Mouse (Mus musculus): ENCODE measurements around the gene Ubr4.

The Ubr4 gene

DNA sequence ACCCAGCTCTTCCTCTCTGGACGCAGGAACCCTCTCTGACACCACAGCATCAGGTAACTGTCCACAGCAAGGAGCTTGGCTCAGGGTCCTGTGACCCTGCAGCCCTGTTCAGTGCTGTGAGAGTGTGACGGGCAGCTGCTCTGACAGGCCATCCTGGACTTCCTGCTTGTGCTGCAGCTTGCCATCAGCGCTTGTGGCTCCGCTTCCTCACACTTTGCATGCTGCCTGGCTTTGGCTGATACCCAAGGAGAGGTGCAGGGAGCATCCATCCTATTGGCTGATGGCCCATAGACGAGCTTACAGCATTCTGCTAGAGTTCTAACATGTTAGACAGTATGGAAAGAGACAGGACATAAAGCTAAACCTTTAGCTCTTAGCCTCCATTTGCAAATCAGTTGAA lies 88.8 kb downstream of the Ubr4 start:
- peak; percentile 52 for DNase-seq

DNA sequence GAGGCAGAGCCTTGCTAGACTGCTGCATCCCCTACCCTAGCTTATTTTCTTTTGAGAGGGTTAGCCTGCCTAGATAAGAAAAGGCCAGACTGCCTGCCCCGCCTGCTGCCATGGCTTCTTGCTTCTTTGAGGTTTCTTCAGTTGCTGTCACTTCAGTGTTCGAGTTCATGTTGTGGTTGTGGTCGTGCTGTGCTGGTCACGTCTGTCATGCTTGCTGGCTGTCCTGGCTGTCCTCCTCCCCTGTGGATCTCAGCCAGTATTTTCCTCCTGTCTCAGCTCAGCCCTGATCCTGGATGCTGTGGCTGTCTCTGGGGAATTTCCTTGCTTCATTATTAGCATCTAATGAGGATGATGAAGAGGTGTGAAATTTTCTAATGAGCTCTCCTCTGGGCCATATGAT lies 89.4 kb downstream of the Ubr4 start:
- no peak for DNase-seq

DNA sequence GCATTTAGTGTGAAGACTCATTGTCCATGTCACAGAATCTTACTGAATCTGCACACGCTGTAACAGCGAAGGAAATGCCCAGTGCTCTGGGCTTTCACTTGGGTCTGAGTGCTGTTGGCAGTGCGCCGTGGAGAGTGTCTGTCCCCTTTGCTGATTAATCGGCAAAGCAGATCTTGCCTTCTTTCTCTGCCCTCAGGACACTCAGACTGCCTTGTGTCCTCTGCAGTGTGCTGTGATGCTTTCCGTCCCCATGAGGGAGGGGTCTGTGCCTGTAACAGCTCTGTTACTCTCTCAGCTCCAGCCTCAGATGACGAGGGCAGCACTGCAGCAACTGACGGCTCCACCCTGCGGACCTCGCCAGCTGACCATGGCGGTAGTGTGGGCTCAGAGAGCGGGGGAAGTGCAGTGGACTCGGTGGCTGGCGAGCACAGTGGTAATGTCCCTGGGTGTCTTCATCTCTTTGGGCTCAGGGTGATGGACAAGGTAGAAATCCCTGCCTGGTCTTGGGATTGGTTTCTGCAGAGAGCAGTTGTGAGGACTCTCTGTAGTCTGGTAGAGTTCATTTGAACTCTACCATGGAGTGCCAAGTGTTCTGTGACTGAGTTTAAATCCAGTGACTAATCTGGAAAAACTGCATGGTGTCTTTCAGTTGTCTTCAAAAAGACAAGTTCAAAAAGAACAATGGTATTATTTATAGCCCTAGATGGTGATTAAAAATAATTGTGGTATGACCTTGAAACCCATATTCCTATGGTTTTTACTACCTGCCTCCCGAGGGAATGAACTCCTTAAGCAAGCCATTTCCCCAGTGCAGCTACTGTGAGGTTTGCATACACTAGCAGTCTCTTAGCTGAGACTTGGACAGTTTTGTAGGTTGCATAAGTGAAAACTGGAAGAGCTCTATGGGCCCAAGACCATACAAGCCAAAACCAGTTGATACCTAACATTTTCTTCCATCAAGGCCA lies 90.3 kb downstream of the Ubr4 start:
- no peak for DNase-seq

DNA sequence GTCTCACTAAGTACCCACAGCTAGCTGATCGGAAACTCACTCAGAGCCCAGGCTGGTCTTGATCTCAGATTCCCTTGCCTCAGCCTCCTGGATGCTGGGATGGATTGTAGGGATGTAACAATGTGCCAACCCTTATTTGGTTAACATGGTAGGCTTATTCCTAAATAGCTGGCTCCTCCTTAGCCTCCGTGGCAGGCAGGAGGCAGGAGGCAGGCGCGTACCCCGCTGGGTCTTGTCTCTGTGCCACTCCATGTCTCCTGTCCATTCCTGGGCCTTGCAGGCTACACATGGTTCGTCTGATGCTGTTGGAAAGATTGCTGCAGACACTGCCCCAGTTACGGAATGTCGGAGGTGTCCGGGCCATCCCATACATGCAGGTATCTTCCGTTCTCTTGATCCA lies 91.9 kb downstream of the Ubr4 start:
- DNase-seq: peak; percentile 86

DNA sequence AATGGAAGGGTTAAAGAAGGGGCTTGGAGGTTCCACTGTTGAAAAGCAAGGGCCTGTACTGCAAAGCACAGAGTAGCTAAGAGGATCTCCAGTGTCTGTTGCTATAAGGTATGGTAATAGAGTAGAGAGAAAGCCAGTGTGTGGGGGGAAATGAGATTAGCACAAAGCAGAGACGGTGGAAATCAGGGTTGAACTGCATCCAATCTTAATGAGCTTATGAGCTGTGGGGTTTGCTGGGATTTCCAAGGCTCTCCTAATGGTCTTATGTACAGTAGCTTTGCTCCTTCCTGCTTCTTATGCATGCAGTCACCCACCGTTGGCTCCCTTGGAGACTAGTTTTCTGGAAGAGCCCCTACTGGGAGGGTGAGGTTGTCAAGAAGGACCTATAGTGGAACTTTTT lies 93.8 kb downstream of the Ubr4 start:
- no peak for DNase-seq

DNA sequence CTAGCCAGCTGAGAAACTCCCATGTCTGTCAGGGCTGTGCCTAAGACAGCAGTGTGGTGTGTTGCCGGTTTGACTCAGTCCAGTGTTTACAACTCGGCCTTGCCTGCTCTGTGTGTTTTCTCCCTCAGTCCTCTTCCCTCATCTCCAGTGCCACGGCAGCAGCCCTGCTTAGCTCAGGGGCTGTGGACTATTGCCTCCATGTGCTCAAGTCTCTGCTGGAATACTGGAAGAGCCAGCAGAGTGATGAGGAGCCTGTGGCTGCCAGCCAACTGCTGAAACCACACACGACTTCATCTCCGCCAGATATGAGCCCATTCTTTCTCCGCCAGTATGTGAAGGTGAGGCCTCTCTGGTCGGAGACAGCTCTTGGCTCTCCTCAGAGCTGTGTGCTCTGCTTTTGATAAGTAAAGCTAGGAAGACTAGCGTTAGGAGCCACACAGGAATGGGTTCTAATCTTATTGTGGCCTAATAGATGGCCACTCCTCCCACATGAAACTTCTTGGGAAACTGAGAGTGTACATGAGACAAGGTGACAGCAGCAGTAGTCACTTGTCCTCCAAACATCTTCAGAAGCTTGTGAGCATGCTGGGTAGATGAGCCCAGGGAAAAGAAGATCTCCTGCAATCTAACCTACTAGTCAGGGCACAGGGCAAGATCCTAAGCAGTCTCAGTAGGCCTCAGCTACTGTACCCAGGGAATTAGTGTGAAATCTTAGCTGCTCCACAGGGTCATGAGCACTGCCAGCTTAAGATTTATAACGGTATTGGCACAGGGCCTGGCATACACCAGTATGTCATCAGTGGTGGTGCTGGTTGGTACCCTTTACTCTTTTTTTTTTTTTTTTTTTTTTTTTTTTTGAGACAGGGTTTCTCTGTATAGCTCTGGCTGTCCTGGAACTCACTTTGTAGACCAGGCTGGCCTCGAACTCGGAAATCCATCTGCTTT lies 94.6 kb downstream of the Ubr4 start:
- DNase-seq: no peak

DNA sequence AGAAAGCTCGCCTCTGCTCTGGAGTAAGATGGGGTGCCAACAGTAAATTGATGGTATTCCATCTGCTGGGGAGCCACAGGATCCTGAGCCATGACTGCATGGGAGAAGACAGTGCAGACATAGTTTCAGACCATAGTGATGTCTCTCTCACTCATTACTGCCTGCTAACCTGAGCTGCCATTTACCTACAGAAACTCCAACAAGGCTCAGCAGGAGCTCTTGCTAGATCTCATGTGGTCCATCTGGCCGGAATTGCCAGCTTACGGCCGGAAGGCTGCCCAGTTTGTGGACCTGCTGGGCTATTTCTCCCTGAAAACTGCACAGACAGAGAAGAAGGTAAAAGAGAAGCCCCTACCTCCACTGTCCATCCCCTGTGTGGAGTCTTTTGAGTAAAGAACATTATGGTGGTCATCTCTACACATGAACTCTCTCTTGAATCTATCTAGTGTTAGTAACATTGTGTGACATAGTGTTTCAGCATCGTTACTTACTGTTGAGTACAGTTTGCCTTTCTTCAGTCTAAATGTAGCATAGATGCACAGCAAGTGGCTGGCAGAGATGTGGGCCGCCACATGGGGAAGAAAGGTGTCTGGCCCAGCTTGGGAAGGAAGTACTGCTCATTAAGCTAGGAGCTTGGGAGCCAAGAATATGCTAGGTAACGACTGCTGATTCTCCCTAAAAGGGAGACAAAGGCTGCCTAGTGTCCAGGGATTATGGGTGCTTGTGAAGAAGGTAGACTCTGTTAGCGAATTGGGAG lies 100.7 kb downstream of the Ubr4 start:
- DNase-seq: peak; percentile 61

DNA sequence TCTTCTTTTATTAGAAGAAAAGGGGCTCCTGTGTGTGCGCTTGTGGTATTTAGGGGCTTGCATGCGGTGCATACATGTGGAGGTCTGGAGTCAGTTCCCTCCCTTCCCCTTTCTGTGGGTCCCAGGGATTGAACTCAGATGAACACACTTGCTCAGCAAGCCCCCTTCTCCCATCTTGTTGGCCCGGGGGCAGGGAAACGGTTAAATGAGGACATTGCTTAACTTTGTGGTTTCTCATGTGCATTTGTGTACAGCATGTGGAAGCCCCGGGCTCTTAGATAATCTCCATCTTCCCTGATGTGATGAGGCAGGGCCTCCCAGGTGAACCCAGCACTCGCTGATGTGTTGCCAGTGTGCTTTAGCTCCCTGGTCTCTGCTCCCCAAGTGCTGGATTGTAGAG lies 101.9 kb downstream of the Ubr4 start:
- DNase-seq: no peak

DNA sequence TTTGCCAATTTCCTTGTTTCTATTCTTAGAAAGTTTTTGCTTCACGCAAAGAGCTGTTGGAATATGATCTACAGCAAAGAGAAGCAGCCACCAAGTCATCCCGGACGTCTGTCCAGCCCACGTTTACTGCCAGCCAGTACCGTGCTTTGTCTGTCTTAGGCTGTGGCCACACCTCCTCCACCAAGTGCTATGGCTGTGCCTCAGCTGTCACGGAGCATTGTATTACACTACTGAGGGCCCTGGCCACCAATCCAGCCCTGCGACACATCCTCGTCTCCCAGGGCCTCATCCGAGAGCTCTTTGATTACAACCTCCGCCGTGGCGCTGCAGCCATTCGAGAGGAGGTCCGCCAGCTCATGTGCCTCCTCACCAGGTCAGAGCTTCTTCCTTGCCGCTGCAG lies 107.6 kb downstream of the Ubr4 start:
- no peak for DNase-seq

DNA sequence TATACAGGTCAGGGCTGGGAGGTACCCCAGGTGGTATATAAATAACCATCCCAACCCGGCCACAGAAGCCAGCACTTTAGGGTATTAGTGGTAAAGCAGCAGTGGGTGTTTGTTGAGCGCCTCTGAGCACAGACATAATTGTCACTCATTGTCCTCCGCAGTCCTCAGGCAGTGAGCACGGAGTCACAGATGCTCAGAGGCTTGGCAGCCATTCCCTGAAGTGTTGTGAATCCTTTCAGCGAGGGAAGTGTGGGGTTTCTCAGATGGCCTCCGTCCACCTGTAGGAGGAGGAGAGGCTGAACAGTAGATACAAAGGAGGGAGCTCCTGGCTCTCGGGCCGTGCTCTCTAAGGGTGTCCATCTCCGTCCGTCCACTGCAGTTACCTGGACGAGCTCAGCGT lies 111.8 kb downstream of the Ubr4 start:
- DNase-seq: no peak

DNA sequence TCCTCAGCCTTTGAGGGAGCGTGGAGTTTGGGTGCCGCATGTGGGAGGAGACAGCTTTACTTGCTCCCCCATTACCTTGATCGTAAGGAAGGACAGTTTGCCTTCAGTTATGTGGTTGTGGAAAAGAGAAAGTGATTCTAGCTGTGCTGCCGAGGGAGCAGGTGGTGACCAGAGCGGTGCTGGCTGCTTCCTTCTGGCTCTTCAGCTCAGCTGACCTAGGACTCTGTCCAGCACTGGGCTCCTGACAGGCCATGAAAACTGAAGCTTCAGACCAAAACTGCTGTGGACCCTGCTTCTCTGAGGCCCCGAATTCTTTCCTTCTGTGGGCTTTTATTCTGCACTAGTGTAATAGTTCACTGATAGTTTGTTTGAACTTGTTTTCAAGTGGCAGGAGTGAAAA lies 114.1 kb downstream of the Ubr4 start:
- peak; percentile 57 for DNase-seq

DNA sequence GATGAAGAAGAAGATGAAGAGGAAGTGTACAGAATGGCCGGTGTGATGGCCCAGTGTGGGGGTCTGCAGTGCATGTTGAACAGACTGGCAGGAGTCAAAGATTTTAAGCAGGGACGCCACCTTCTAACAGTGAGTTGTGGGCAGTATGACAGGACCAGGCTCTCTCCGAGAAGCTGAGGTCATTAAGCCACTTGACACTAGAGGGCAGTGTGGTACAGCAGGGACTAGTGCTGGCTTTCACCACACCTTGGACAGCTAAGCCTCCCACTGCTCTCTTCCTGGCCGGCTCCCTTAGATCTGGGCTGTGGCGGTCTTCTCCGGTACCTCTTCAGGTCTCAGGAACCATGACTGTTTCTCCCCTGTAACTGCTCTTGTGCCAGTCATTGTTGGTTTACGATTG lies 117.8 kb downstream of the Ubr4 start:
- peak; percentile 89 for DNase-seq

DNA sequence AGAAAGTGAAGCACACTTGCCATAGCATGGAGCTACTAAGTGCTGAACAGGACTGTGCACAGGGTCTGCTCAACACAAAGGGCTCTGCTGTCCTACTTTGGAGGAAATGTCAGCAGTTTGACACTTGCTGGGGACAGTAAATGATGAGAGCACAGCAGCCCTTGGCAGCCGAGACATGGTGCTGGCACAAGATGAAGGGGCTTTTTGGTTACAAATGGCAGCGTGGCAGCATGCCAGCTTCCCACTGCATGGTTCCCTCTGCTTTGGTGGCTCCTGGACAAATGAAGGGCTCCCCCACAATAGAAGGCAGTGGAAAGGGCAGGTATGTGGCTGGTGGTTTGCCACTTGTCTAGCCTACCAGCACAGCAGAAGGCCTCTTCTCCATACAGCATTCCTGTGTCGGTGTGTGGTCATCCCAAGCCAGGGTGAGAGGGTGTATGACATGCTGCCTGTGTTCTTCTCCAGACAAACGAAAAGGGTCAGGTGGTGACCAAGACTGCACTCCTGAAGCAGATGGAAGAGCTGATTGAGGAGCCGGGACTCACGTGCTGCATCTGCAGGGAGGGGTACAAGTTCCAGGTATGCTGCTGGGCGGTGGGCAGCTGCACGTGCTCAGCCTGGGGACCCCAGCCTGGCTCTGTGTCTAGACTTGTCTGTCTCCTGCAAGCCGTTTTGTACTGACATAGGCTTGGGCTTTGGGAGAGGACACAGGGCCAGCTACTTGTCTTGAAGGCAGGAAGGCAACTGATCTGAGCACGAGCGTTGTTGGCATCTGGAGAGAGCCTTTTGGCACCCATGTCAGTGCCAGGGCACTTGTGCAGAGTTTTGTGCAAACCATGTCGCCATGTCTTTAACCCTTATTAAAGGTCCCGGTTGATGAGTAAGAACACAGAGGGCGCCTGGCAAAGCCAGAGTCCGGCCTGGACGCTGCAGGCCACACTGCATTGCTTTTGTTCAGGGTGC lies 124.5 kb downstream of the Ubr4 start:
- peak; percentile 58 for DNase-seq

DNA sequence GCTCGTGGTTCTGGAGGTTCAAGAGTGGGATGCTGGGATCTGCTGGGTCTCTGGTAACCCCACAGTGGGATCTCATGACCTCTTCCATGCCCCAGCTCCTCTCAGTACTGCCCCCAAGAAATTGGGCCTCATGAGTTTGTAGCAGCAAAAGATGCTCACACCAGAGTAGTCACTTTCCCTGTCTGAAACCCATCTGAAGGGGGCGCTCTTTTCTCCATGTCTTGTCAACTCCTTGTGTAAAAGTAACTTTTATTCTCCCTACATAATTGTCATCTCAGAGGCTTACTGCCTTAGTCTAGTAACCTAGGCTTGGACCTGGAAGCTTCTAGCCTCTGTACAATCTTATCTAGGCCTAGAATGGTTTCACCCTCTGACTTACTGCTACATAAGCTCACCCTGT lies 125.6 kb downstream of the Ubr4 start:
- no peak for DNase-seq

DNA sequence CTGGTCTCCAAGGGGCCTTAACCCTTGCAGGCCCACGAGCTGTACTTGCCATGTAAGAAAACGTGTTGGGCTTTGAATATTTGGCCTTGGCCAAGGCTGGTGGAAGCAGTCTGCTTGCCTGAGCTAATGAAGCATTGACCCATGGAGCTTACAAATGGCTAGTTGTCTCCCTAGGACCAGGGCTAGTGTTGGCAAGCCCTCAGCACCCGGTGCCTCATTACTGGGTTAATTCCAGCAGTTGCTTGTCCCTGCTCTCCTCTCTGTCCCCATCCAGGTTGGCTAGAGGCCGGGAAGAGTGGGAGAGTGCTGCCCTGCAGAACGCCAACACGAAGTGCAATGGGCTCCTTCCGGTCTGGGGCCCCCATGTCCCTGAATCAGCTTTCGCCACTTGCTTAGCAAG lies 126.8 kb downstream of the Ubr4 start:
- DNase-seq: peak; percentile 43

DNA sequence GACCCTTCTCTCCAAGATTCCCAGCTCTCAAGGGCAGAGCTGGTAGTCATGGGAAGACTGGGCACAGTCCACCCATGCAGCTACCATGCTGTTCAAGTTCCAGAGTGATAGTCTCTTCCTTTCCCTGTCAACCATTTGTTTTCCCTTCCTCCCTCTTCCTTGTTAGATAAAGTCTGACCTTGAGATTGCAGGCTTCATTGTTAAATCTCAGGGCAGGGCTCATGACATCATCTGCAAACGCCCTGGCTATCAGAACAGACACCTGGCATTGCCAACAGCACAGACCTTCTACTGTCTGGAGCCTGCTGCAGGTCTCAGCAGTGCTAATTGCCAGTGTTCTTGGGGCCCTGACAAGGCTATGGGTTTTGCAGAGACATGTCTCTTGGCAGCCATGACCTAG lies 129.0 kb downstream of the Ubr4 start:
- no peak for DNase-seq

DNA sequence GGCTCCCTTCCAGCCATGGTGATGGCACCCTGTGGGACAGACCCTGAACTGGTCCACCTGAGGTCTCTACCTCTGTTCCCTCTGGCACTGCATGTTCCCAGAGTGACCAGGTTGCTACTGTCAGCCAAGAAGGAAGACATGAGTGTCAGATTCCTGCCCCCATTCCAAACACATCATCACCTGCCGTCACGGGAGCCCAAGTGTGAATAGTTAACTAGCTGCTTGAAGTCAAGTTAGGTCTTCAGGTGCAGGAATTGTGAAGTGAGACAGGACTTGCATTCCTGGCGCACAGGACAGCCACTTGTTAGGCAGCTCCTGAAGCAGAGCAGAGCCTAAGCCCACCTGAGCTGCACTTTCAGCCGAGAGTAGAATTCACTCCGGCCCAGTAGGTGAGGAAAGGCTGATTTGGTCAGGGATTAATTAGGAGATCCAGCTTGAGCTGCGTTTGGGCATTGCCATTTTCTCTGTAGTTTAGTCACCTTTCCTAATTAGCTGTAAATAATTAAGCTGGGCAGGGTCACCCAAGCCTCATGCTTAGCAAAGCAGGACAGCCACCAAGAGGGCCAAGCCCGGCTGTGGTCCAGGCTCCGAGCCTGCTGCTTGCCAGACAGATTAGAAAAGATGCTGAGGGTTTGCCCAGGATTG lies 131.2 kb downstream of the Ubr4 start:
- no peak for DNase-seq

DNA sequence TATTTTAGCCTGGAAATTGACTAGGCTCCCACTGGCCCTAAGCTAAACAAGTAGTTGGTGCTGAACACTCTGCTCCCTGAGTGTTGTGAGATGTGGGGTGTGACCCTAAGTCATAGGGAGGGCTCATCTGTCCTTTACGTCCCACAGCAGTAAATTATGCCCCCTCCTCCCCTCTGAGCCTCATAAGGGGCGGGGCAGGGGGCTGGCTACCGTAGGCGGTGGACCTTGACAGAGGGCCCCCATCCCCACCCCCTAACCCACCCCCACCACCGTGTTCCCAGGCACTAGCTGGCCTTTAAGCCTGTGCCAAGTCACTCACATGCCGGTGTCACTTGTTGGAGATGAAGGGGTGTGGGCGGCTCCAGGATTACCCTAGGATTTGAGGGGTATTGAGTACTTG lies 132.1 kb downstream of the Ubr4 start:
- DNase-seq: no peak

DNA sequence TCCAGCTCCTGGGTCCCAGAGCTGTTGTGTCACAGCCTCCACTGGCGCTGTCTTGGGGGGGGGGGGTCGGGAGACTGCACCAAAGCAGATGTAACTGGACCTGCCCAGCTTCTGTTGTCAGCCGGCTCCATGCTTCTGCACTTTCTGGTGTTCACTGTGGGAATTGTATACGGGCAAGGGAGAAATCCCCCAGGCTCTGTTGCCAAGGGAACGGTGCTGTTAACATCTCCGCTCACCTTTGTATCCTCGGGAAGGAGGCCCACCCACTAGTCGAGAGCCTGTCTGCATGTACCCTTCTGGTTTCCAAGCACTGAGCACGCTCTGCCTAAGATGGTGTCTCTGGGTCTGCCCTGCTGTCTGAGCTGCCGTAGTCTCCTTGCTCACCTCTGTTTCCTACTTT lies 134.7 kb downstream of the Ubr4 start:
- no peak for DNase-seq

DNA sequence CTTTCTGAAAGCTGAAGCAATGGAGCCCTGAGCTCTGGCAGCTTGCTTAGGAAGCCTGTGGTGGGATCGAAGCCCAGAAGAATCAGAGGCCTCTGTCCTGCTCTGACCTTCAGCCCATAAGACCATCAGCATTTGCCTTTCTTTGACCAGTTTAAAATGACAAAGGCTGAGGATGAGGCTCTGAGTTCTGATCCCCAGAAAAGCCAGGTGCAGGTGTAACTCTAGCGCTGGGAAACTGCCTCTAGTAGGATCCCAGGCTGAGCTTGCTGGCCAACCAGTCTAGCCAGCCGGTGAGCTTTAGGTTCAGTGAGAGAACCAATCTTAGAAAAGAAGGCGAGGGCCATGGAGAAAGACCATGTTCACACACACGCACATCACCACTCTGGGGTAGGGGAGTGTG lies 135.9 kb downstream of the Ubr4 start:
- DNase-seq: no peak

DNA sequence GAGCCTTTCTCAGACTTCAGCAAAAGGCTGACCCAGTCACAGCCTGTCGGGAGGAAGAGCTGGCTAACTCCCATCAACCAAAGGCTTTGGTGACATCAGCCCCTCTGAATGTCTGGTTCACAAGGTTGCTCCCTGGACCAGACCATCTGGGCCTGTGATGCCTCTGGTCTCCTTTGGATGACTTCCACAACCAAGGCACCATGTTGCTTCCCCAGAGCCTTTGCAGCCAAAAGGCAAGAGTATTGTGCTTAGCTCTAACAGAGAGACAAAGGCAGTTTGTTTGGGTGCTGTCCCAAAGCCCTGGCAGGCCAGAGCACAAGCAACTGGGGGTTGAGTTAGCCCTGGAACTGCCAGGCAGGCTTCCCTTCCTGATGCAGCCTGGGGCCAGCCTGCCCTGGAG lies 137.5 kb downstream of the Ubr4 start:
- peak; percentile 79 for DNase-seq

Data from cerebellum, adult 11 months (tissue).